Mouse (Mus musculus) thymus, postnatal 14 days (tissue): ENCODE measurements around the gene Wbp2.

Experiments
- DNase-seq: peaks from one replicate; pipeline ENCODE4 v3.0.0; 2021

Wbp2 gene

GRCm38 (mm10) chr11:116059691-116060025 lies 27.1 kb downstream of the Wbp2 start:
- DNase-seq, result no peak

GRCm38 (mm10) chr11:116058868-116059690 lies 27.7 kb downstream of the Wbp2 start:
- no peak for DNase-seq

GRCm38 (mm10) chr11:116058022-116058614 lies 28.7 kb downstream of the Wbp2 start:
- no peak for DNase-seq

- no peak for DNase-seq
Measured at GRCm38 (mm10) chr11:116057237-116057881, 29.4 kb downstream of the Wbp2 start.

DNA sequence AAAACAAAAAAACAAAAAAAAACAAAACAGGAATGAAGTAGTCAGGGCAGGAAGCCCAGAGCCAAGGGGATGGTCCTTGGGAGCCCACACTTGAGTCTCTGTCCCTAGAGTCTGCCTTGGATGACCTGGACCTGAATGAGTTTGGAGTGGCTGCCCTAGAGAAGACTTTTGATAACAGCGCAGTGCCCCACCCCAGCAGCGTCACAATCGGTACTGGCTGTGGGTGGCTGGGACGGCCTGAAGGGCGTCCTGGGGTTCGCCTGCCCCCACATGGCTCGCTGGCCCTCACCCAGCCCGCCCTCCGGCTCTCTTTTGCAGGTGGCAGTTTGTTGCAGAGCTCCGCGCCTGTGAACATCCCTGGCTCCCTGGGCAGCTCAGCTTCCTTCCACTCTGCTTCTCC lies 30.9 kb downstream of the Wbp2 start:
- DNase-seq, result no peak

DNA sequence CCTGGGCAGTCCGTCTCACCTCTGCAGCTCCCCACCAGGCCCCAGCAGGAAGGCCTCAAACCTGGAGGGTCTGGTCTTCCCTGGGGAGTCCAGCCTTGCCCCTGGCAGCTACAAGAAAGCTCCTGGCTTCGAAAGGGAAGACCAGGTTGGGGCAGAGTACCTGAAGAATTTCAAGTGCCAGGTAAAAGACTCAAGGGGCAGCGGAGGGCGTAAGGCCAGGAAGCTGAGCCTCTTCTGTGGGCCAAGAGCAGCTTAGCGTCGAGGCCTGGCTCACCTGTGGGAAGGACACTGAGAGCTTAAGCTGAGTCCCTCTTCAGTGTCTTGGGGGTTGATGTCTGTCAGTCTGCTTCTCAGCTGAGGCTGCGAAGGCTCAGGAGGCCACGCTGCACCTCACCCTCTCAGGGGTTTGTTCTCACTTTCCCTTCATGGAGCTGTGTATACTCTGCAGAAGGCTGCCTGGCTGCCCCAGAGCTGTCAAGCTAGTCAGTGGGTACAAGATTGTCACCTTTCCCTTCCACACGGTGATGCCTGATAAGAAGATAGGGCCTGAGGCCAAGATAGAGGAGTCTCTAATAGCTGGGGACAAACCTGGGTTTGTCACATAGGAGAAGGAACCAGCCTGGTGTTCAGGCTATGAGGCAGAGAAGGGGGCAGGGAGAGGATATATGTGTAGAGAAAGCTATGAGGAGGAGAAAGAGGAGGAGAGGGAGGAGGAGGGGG lies 33.1 kb downstream of the Wbp2 start:
- DNase-seq, result no peak

DNA sequence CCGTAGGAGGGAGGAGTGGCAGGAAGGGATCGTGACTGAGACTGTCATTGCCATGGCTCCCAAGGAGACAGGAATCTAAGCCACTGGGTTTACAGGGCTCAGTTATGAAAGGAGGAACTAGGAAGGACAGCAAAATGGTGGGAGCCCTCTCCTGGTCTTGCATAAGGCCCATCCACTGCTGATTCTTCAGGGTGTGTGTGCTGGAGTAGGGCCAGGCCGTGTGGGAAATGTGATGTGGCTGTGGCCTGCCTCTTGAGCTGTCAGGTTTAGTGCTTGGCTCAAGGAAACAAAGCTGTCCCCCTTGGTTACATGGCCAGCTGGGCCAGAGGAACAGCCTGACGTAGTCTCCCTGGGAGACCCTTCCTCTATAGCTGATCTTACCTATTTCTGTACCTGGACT lies 36.6 kb downstream of the Wbp2 start:
- no peak for DNase-seq

DNA sequence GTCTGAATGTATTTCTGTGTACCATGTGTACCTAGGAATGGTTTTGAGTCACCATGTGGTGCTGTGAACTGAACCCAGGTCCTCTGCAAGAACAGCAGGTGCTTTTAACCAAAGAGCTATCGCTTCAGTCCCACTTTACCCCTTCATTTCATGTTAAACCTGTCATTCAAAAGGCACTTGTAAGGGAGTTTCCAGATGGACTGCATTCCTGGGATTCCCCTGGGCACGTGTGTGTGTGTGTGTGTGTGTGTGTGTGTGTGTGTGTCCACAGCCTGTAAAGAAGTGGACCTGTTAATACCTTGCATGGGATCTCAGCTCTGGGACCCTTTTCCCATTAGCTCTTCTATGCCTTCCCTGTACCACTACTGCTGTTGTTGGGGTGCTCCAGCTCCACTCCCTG lies 37.2 kb downstream of the Wbp2 start:
- no peak for DNase-seq

DNA sequence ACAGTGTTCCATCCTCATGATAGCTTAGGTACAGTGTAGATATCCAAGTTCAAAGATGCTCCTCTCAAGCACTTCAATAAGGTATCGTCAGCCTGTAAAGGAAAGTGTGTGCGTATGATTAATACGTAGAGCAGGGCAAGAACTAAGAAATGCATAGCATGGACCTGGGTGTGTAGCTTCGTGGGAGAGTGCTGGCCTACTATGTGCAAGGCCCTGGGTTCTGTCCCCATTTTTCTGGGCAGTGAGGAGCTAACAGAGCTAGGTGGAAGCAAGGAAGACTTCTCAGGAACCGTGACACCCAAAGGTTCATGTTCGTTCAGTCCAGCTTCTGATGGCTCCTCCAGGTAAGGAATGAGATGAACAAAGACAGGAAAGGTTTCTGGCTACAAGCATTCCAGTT lies 41.6 kb downstream of the Wbp2 start:
- DNase-seq, result no peak

DNA sequence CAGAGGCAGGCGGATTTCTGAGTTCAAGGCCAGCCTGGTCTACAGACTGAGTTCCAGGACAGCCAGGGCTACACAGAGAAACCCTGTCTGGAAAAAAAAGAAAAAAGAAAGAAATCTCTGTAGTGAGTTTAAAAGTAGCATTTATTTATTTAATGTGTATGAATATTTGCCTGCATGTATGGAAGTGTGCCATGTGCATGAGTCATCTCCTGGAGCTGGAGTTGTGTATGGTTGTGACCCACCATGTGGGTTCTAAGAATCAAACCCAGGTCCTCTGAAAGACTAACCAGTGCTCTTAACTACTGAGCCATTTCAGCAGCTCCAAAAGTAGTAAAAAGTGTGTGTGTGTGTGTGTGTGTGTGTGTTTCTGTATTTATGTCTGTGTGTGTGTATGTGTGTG lies 43.5 kb downstream of the Wbp2 start:
- DNase-seq, result no peak

DNA sequence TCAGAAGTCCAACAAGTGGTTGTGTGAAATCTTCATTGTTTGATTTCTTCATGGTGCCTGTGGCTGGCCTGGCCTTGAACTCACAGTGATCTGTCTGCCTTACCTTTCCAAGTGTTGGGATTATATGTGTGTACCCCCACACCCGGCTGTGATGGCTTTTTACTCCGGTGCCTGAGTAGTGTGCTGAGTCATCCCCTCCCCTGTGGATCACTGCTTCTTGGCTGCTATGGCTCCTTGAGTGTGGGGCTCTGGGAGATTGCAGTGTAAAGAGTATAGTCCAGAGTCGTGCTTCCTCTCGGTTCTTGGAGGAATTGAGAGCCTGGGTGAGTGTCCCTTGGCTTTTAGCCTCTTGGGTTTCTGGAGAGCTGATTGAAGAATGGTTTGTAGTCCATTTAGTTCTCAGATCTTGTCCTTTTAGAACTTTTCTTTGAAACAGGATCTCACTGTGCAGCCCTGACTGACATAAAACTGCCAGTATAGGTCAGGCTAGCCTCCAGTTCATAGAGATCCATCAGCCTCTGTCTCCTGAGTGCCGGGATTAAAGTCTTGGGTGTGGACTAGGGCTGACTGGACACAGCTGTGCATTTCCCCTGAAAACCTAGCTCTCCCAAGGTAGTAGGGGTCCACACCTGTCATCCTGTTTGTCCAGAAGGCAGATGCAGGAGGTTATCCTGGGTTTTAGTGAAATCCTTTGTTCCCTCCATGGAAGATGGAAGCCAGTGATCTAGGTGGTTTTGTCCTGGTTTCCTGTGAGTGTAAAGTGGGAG lies 44.2 kb downstream of the Wbp2 start:
- DNase-seq, result no peak

DNA sequence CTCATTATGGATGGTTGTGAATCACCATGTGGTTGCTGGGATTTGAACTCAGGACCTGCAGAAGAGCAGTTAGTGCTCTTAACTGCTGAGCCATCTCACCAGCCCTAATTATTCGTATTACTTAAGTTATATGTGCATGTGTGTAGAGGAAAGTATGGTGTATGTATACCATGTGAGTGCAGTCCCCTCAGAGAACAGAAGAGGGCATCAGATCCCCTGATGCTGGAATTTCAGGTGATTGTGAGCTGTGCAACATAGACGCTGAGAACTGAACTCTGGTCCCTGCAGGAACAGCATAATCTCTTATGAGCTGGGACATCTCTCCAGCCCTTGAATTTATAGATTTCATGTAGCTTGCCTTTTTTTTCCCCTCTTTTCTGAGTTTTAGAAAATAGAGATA lies 45.0 kb downstream of the Wbp2 start:
- no peak for DNase-seq

GRCm38 (mm10) chr11:116040593-116040992 lies 46.2 kb downstream of the Wbp2 start:
- DNase-seq, result no peak

DNA sequence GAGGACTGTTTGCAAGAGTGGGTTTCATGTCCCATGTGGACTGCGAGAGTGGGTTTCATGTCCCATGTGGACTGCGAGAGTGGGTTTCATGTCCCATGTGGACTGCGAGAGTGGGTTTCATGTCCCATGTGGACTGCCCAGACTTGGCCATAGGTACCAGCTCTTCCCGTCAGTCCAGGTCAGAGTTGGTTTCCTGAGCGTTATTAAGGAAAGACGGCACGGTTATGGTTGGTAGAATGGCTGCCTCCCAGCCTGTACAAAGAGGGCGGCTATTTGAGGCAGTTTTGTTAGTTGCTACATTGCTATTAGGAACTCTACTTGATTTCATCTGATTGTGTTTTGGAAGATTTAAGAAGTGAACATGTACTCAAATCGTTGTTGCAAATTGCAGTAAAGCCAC lies 49.0 kb downstream of the Wbp2 start:
- no peak for DNase-seq

- no peak for DNase-seq
Measured at GRCm38 (mm10) chr11:116036671-116037070, 50.1 kb downstream of the Wbp2 start.

DNA sequence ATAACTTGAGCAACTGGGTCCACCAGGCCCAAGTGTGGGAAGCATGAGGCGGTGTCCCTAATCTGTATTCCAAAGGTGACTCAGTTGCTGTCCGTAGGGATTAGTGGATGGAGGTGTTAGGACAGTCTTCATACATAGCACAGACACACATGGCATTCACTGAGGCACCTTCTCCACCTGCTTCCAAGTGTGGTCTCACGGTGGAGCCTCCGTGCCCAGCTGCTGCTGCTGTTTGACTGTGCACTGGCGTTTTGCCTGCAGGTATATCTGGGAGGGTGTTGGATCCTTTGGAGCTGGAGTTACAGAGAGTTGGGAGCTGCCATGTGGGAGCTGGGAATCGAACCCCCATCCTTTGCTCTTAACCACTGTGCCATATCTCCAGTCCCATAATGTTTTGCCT lies 52.2 kb downstream of the Wbp2 start:
- no peak for DNase-seq

GRCm38 (mm10) chr11:116030898-116031845 lies 55.6 kb downstream of the Wbp2 start:
- peak; percentile 47 for DNase-seq

DNA sequence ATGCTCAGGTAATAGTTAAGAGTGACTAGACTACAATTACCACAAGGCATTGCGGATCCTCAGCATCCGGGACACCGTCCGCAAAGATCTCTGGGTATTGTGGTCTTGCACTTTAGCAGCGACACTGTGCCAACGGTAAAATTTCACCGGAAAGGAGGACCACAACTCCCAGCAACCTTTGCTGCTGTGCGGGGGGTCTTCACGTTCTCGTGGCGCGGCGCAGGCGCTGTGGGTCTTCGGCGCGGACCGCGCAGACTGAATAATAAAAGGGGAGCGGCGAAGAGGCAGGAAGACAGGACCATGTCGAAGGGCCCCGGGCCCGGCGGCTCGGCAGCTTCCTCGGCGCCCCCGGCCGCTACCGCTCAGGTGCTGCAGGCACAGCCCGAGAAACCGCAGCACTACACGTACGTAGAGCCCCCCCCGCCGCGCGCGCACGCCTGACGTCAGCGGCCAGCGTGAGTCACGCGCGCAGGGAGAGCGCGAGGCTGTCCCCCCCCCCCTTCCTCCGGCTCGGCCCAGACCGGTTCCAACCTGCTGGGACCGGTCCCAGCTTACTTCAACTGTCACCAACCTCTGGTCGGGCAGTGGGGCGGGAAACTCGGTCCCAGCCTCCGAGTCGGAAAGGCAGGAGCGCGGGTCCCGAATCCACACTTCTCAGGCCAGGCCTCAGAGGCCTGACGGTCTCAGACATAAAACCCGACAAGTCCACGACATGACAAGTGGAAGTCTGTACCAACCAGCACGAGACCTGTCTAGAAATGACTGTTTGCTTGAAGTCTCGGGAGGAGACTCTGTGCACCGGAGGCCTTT lies 56.5 kb downstream of the Wbp2 start, which contains the start of gene Unk:
TSS of gene Unk (plus strand) at position 235 of the 810 bp plus-strand sequence.
- DNase-seq, result peak; percentile 96

DNA sequence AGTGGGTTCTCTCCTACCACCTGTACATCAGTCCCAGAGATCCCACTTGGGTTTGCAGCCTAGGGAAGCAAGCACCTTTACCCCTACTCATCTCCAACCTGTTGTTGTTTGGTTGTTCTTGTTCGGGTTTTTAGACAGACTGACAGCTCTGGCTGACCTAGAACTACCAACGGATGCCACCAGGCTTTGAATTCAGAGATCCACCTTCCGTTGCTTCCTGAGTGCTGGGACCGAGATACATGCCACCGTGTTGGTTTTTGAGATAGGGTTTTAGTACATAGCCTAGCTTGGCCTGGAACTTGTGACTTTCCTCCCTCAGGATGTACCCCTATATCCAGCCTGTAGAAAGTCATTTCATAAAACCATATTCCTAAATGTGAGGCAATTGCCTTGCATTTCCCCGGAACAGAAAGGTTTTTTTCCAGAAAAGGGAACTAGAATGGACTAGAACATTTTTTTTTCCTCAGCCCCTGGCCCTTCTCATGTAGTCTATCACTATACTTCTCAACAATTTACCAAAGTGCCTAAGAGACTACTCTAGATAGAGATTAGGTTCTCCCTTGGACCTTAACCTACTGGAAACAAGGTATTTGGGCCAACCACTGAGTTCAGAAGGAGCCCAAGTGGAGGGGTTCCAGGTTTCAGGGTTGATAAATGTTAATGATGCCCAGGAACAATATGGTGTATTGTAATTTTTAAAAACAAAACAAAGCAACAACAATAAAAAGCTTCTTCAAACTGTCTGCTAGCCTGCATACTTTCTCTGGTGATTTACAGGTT lies 57.5 kb downstream of the Wbp2 start:
- no peak for DNase-seq
